Mouse (Mus musculus): ENCODE measurements around the gene Olfr1467. TPM values are rescaled to one million over a fixed set of nuclear protein-coding genes. Genes with fewer than 3 reads are reported as not detected.

Olfr1467 gene
- polyA plus RNA-seq (2017; shearing (Covaris generic)), result not detected

DNA sequence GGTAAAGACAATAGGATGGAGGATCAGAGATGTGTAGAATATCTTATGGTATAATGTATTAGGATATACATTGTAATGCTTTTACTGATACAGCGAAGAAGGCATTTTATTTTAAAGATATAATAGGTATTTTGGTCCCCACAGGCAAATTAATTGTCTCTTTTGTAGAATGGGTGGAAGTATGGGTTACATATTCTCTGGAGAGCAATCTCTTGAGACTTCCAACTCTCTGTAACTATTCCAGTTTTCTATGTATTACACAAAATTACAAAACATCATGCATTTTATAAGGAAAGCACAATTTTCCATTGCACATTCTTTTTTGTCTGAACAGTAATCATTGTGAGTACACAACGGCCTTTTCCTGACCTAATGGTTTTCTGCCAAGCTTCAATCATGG is at the start of gene Olfr1467:
TSS of gene Olfr1467 (plus strand) at position 301 of the 400 bp plus-strand sequence.

DNA sequence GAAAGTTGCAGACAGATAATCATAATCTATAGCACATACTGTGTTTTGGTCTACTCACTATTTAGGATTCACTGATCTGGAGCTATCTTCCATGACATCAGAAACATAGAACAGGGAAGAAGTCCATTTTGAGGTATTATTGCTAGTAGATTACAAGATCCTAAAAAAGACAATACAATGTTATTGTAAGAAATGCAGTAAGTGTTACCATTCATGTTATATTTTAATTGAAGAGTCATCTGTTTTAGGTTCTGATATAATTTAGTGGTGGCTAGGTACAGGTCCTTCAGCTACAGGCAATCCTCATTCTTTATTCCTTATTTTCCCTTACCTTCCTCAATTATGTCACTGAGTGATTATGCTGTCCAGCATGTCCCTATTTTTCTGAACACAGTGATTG is 46.6 kb upstream of the Olfr1467 start, which contains the start of gene Olfr1465:
TSS of gene Olfr1465 (minus strand) at position 101 of the 400 bp plus-strand sequence.

DNA sequence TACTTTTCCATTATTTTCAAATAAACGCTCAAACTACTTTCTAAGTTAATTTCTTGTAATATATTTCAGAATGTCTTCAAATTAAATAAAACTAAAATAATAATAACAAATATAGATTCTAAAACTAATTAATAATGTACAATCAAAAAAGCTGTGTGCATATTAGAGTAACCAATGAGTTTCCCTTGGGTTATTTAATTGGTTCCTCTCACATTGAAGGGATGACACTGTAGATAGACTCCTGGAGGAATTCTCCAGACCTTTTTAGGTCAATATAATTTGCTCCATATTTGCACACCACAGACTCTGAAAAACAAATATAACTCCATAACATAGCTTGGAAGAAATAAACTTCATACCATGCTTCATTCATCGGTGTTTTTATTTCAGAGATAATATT is 23.5 kb upstream of the Olfr1467 start, which contains the start of gene Olfr1466:
TSS of gene Olfr1466 (plus strand) at position 301 of the 400 bp plus-strand sequence.

DNA sequence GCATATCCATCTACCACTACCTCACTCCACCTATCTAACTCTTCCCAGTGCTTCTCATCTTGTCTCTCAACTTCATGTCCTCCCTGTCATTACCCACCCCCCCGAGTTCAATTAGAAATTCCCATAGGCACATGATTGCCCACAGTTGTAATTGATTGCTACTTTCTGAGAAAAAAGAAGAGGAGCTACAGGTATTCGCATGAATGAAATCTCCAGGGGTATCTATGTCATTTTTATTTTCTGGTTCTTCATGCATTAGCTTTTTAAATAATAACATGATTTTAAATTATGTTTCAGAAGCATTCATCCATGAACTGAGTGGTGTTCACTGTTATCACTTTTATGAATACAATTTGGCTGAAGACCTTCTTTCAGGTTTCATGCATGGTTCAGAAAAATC is 45.5 kb downstream of the Olfr1467 start, which contains the start of gene Olfr1469:
TSS of gene Olfr1469 (plus strand) at position 301 of the 400 bp plus-strand sequence.

Other genes starting within 250 kb of the Olfr1467 start
- gene Olfr1459, start 212.7 kb upstream of the Olfr1467 start, polyA plus RNA-seq (2017; shearing (Covaris generic)), result 0.06 TPM
- not detected for gene Olfr1461, start 199.2 kb upstream of the Olfr1467 start, polyA plus RNA-seq (2017; shearing (Covaris generic))
- not detected for gene Olfr1462, start 176.5 kb upstream of the Olfr1467 start, polyA plus RNA-seq (2017; shearing (Covaris generic))
- gene Olfr1463, start 130.9 kb upstream of the Olfr1467 start, polyA plus RNA-seq (2017; shearing (Covaris generic)), result not detected
- gene Olfr1465, start 46.7 kb upstream of the Olfr1467 start, polyA plus RNA-seq (2017; shearing (Covaris generic)), result not detected
- gene Olfr1466, start 23.4 kb upstream of the Olfr1467 start, polyA plus RNA-seq (2017; shearing (Covaris generic)), result not detected
- not detected for gene Olfr1469, start 45.6 kb downstream of the Olfr1467 start, polyA plus RNA-seq (2017; shearing (Covaris generic))
- gene Olfr1471, start 81.2 kb downstream of the Olfr1467 start, polyA plus RNA-seq (2017; shearing (Covaris generic)), result 0.11 TPM
- not detected for gene Olfr1472, start 93.8 kb downstream of the Olfr1467 start, polyA plus RNA-seq (2017; shearing (Covaris generic))
- not detected for gene Olfr1474, start 107.3 kb downstream of the Olfr1467 start, polyA plus RNA-seq (2017; shearing (Covaris generic))
- not detected for gene Olfr1475, start 118.0 kb downstream of the Olfr1467 start, polyA plus RNA-seq (2017; shearing (Covaris generic))
- not detected for gene Olfr1477, start 138.3 kb downstream of the Olfr1467 start, polyA plus RNA-seq (2017; shearing (Covaris generic))
- not detected for gene Olfr1480, start 165.7 kb downstream of the Olfr1467 start, polyA plus RNA-seq (2017; shearing (Covaris generic))
- not detected for gene Olfr1484, start 221.3 kb downstream of the Olfr1467 start, polyA plus RNA-seq (2017; shearing (Covaris generic))

All from CD4-positive, CD25-positive, alpha-beta regulatory T cell, adult 9 weeks (primary cell).